Mouse (Mus musculus): ENCODE measurements at regions not wholly inside any gene's neighbourhood (a gene's known extent, or its start where the extent isn't known, plus 50 kb on each side); places are given as distances from the start of the nearest gene placed in this dataset.

DNA sequence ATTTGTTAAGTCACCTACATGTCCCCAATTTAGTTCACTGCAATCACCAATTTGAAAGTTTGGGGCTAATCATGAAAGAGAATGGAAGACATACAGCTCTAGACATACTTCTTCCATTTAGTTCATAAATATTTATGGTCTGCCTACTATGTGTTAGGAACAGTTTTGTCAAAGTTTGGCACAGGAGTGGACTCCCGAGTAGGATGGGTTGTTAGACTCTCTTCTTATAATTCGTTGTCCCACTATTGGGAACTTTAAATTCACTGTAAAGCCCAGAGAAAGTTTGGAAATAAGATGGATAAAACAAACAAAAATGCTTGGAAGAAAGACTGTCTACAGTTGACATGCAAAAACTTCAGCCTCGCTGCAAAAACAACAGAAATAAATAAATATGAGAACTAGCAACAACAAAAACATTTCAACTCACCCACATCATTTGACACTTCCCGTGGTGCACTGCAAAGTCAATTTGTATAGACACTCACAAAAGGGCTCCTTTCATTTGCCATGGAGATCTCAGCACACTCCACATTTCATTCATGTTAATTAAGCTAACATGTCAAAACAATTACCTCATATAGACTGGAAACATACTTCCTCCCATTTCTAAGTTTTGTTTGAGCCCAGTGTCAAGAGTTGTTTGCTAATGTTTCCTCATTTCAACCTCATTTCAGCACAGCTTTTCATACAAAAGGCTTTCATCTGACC is 570.2 kb upstream of the Kirrel3 start:
- no peak for DNase-seq (ENCODE audit: extremely low spot score, low spot score)

DNA sequence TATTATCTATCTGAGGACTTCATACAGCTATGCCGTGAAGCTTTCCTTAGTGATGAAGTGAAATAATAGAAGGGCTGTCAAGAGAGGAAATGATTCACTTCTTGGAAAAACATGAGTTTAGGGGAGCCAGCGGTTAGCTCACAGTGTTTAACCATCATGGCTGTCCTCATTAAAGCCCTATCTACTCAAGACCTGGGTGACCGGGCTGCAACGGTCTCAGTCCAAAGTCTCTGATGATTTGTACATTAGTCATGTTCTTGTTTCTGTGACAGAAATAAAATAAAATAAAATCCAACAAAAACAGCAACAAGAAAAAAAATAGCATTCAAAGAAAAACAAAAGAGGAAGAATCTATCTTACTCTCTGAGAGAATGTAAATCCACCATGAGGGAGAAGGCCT is 555.4 kb upstream of the Kirrel3 start:
- DNase-seq (ENCODE audit: extremely low spot score, low spot score) = no peak

DNA sequence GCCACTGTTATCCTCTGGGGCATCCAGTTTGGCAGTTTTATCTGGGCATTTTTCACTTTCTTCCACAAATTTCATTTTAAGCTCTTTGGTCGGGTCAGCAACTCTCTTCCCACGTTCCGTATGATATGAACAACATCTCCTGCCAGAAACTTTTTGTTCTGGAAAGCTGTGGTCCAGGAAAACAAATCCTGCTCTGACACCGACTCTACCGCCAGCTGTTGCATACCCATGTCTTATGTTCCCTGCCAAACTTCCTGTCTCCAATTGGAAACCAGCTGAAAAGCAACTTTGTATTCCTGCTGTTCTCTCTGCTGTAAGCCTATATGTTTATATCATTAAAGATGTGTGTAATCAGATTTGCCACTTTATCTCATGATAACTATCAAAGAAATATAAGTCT is 551.6 kb upstream of the Kirrel3 start:
- DNase-seq (ENCODE audit: extremely low spot score, low spot score) = no peak

DNA sequence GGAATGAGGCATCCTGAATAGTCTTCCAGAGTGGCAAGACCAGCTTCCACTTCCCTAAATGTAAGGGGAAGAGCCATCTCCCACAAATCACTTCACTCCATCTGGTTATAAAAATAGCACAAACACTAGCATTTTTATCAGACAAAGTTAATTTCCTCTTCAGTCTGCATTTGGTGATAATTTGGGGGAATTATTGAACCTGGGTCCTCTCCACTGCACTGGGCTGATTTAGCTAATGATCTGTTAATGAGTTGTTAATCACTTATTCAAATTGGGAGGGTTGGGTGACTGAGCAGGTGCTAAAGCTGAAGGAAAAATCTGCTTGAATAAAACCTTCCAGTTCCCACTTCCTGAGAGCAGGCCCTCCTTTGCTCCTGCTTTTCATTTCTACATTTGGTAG is 531.4 kb upstream of the Kirrel3 start:
- DNase-seq (ENCODE audit: extremely low spot score, low spot score) = no peak

All from neural tube, embryonic 10.5 days (tissue).